Mouse (Mus musculus) heart, embryonic 12.5 days (tissue): Measurements from ENCODE around the gene Cd200r3. TPM values are rescaled to one million over a fixed set of nuclear protein-coding genes. Genes with fewer than 3 reads are reported as not detected.

Source experiments
- ATAC-seq: fragments of 200-750 bp; cut with Nextera tagmentation; 2 replicates; pipeline ENCODE4 v1.8.0; 2017; ENCODE audit warnings: moderate TSS enrichment, moderate library complexity; ENCODE audit not compliant: insufficient number of reproducible peaks, low FRiP score
- H3K27ac ChIP-seq: fragments of 300-500 bp; sonication (generic); 2 replicates; pipeline ENCODE4 v1.5.1; 2016; ENCODE audit warnings: mild to moderate bottlenecking, moderate library complexity; ENCODE audit not compliant: poor library complexity, severe bottlenecking
- H3K27me3 ChIP-seq: fragments of 300-500 bp; sonication (generic); replicated peaks from 2 replicates; pipeline ENCODE4 v1.6.1; 2016; ENCODE audit warnings: mild to moderate bottlenecking, moderate library complexity
- H3K36me3 ChIP-seq: fragments of 300-500 bp; sonication (generic); 2 replicates; pipeline ENCODE4 v1.6.1; 2016; ENCODE audit warnings: mild to moderate bottlenecking, moderate library complexity
- H3K4me1 ChIP-seq: fragments of 300-500 bp; sonication (generic); replicated peaks from 2 replicates; pipeline ENCODE4 v1.6.1; 2016; ENCODE audit warnings: mild to moderate bottlenecking
- H3K4me2 ChIP-seq: fragments of 300-500 bp; sonication (generic); 2 replicates; pipeline ENCODE4 v1.6.1; 2016; ENCODE audit warnings: mild to moderate bottlenecking, moderate library complexity
- H3K4me3 ChIP-seq: fragments of 300-500 bp; sonication (generic); 2 replicates; pipeline ENCODE4 v1.5.1; 2016; ENCODE audit warnings: mild to moderate bottlenecking
- H3K9ac ChIP-seq: fragments of 300-500 bp; sonication (generic); 2 replicates; pipeline ENCODE4 v1.6.1; 2016; ENCODE audit warnings: mild to moderate bottlenecking, moderate library complexity
- H3K9me3 ChIP-seq: fragments of 300-500 bp; sonication (generic); replicated peaks from 2 replicates; pipeline ENCODE4 v1.6.1; 2016; ENCODE audit warnings: mild to moderate bottlenecking, moderate library complexity
- WGBS: fragments of 180-500 bp; shearing (Covaris S2); methylation state at CpG from one replicate; pipeline ENCODE4 v1.1.7; 2016; 5-methylcytosine and 5-hydroxymethylcytosine counted together
- polyA plus RNA-seq: library from polyadenylated mRNA; unstranded; fragments of >200 nt; fragmentation: Nextera tagmentation; extraction: Ambion mirVana; gene quantifications from 2 replicates; pipeline ENCODE4 v1.2.1, GENCODE M21; 2016

Gene Cd200r3
- polyA plus RNA-seq, 1 experiment from 2014 or later: 0.13 TPM

- Histone ChIP-seq H3K9ac (no peak overlapping the region), H3K9me3 (no peaks in the 10 kb centered on the region), H3K36me3 (no peaks in the 10 kb centered on the region), H3K4me1 (no peaks in the 10 kb centered on the region), H3K4me3 (no peak overlapping the region), H3K27me3 (no peaks in the 10 kb centered on the region), H3K4me2 (no peak overlapping the region), H3K27ac (no peak overlapping the region)
- 76% methylated on average over 4 of the region's 4 CpGs for WGBS
- ATAC-seq: no peak
Observed at GRCm38 (mm10) chr16:44993319-44994019, 50.0 kb downstream of the Cd200r3 start.

GRCm38 (mm10) chr16:44994206-44994953 lies 50.9 kb downstream of the Cd200r3 start:
- no peak overlapping the region for H3K27ac ChIP-seq
- 71% methylated on average over 6 of the region's 6 CpGs for WGBS
- H3K4me1 ChIP-seq: no peaks in the 10 kb centered on the region
- H3K27me3 ChIP-seq: no peaks in the 10 kb centered on the region
- no peak overlapping the region for H3K4me3 ChIP-seq
- H3K9me3 ChIP-seq: no peaks in the 10 kb centered on the region
- H3K9ac ChIP-seq: no peak overlapping the region
- no peak for ATAC-seq
- no peak overlapping the region for H3K4me2 ChIP-seq
- no peaks in the 10 kb centered on the region for H3K36me3 ChIP-seq

- no peak overlapping the region for H3K9ac ChIP-seq
- no peaks in the 10 kb centered on the region for H3K9me3 ChIP-seq
- 62% methylated on average over 1 of the region's 1 CpGs for WGBS
- H3K4me3 ChIP-seq: no peak overlapping the region
- no peaks in the 10 kb centered on the region for H3K36me3 ChIP-seq
- H3K27me3 ChIP-seq: no peaks in the 10 kb centered on the region
- ATAC-seq: no peak
- H3K4me1 ChIP-seq: no peaks in the 10 kb centered on the region
- H3K27ac ChIP-seq: no peak overlapping the region
- H3K4me2 ChIP-seq: no peak overlapping the region
Observed at GRCm38 (mm10) chr16:44995111-44995510, 51.6 kb downstream of the Cd200r3 start.

- Histone ChIP-seq H3K4me1 (no peaks in the 10 kb centered on the region), H3K27ac (no peak overlapping the region), H3K9ac (no peak overlapping the region), H3K27me3 (no peaks in the 10 kb centered on the region), H3K4me3 (no peak overlapping the region), H3K9me3 (no peaks in the 10 kb centered on the region), H3K4me2 (no peak overlapping the region), H3K36me3 (no peaks in the 10 kb centered on the region)
- WGBS: 83% methylated on average over 1 of the region's 1 CpGs
- ATAC-seq: no peak
Observed at GRCm38 (mm10) chr16:44996701-44997100, 53.2 kb downstream of the Cd200r3 start.

- H3K27ac ChIP-seq: no peak overlapping the region
- no peak overlapping the region for H3K4me3 ChIP-seq
- no peak for ATAC-seq
- no peak overlapping the region for H3K9ac ChIP-seq
- no peaks in the 10 kb centered on the region for H3K27me3 ChIP-seq
- no peak overlapping the region for H3K4me2 ChIP-seq
- no peaks in the 10 kb centered on the region for H3K4me1 ChIP-seq
- H3K9me3 ChIP-seq: no peaks in the 10 kb centered on the region
- no peaks in the 10 kb centered on the region for H3K36me3 ChIP-seq
- 52% methylated on average over 3 of the region's 3 CpGs for WGBS
Observed at GRCm38 (mm10) chr16:44999537-44999936, 56.1 kb downstream of the Cd200r3 start.

- H3K4me2 ChIP-seq: no peak overlapping the region
- H3K4me1 ChIP-seq: no peaks in the 10 kb centered on the region
- no peak for ATAC-seq
- no peak overlapping the region for H3K9ac ChIP-seq
- H3K9me3 ChIP-seq: no peaks in the 10 kb centered on the region
- H3K27me3 ChIP-seq: no peaks in the 10 kb centered on the region
- 81% methylated on average over 3 of the region's 3 CpGs for WGBS
- no peaks in the 10 kb centered on the region for H3K36me3 ChIP-seq
- H3K4me3 ChIP-seq: no peak overlapping the region
- H3K27ac ChIP-seq: no peak overlapping the region
Observed at GRCm38 (mm10) chr16:45004443-45004842, 61.0 kb downstream of the Cd200r3 start.

GRCm38 (mm10) chr16:45005280-45005679 lies 61.8 kb downstream of the Cd200r3 start:
- no peaks in the 10 kb centered on the region for H3K9me3 ChIP-seq
- no peak overlapping the region for H3K4me3 ChIP-seq
- H3K9ac ChIP-seq: no peak overlapping the region
- no peak overlapping the region for H3K4me2 ChIP-seq
- 56% methylated on average over 3 of the region's 3 CpGs for WGBS
- H3K27me3 ChIP-seq: no peaks in the 10 kb centered on the region
- no peaks in the 10 kb centered on the region for H3K36me3 ChIP-seq
- ATAC-seq: no peak
- H3K27ac ChIP-seq: no peak overlapping the region
- H3K4me1 ChIP-seq: no peaks in the 10 kb centered on the region

GRCm38 (mm10) chr16:45006971-45007370 lies 63.5 kb downstream of the Cd200r3 start:
- no peaks in the 10 kb centered on the region for H3K9me3 ChIP-seq
- 54% methylated on average over 2 of the region's 2 CpGs for WGBS
- H3K27me3 ChIP-seq: no peaks in the 10 kb centered on the region
- no peaks in the 10 kb centered on the region for H3K4me1 ChIP-seq
- no peak overlapping the region for H3K4me3 ChIP-seq
- H3K4me2 ChIP-seq: no peak overlapping the region
- H3K9ac ChIP-seq: no peak overlapping the region
- ATAC-seq: no peak
- no peaks in the 10 kb centered on the region for H3K36me3 ChIP-seq
- H3K27ac ChIP-seq: no peak overlapping the region

GRCm38 (mm10) chr16:45007807-45008206 lies 64.3 kb downstream of the Cd200r3 start:
- no peak overlapping the region for H3K4me3 ChIP-seq
- H3K9me3 ChIP-seq: no peaks in the 10 kb centered on the region
- WGBS: 74% methylated on average over 4 of the region's 4 CpGs
- H3K27me3 ChIP-seq: no peaks in the 10 kb centered on the region
- H3K9ac ChIP-seq: no peak overlapping the region
- no peaks in the 10 kb centered on the region for H3K4me1 ChIP-seq
- H3K4me2 ChIP-seq: no peak overlapping the region
- H3K27ac ChIP-seq: no peak overlapping the region
- H3K36me3 ChIP-seq: no peaks in the 10 kb centered on the region
- no peak for ATAC-seq

- peak; percentile 79 for ATAC-seq
- Histone ChIP-seq H3K36me3 (no peaks in the 10 kb centered on the region), H3K4me2 (no peak overlapping the region), H3K9ac (no peak overlapping the region), H3K4me1 (no peaks in the 10 kb centered on the region), H3K4me3 (no peak overlapping the region), H3K27me3 (no peaks in the 10 kb centered on the region), H3K27ac (peak overlapping the region; percentile 66), H3K9me3 (no peaks in the 10 kb centered on the region)
- WGBS: 33% methylated on average over 5 of the region's 5 CpGs
Observed at GRCm38 (mm10) chr16:45009634-45010033, 66.2 kb downstream of the Cd200r3 start.

- H3K4me3 ChIP-seq: no peak overlapping the region
- H3K9me3 ChIP-seq: no peaks in the 10 kb centered on the region
- H3K4me2 ChIP-seq: no peak overlapping the region
- no peaks in the 10 kb centered on the region for H3K36me3 ChIP-seq
- H3K9ac ChIP-seq: no peak overlapping the region
- 81% methylated on average over 1 of the region's 1 CpGs for WGBS
- no peak for ATAC-seq
- H3K27me3 ChIP-seq: no peaks in the 10 kb centered on the region
- no peak overlapping the region for H3K27ac ChIP-seq
- no peaks in the 10 kb centered on the region for H3K4me1 ChIP-seq
Observed at GRCm38 (mm10) chr16:45015591-45015990, 72.1 kb downstream of the Cd200r3 start.
